Mouse (Mus musculus): ENCODE results near the gene Vmo1. TPM values are rescaled to one million over a fixed set of nuclear protein-coding genes. Genes with fewer than 3 reads are reported as not detected.

Vmo1 gene
- not detected for polyA plus RNA-seq (2015; fragmentation: Illumina TruSeq; extraction: RNeasy Lipid Tissue Mini Kit (QIAGEN cat#74804); ENCODE audit: low read depth, low replicate concordance)

GRCm38 (mm10) chr11:70514288-70514687 lies at the start of gene Vmo1:
Gene Vmo1, minus strand, starts transcription at chr11:70514616.

GRCm38 (mm10) chr11:70562287-70562994 lies 48.0 kb upstream of the Vmo1 start, which contains the start of gene Mink1:
Gene Mink1, plus strand, starts transcription at chr11:70562881.

GRCm38 (mm10) chr11:70539877-70540587 lies 25.6 kb upstream of the Vmo1 start, which contains the start of gene Pld2:
Gene Pld2, plus strand, starts transcription at chr11:70540064.

GRCm38 (mm10) chr11:70532839-70533238 lies 18.4 kb upstream of the Vmo1 start, which contains the start of gene Gm40193:
Gene Gm40193, minus strand, starts transcription at chr11:70532939.

GRCm38 (mm10) chr11:70525184-70525678 lies 10.8 kb upstream of the Vmo1 start, which contains the start of gene Psmb6:
Gene Psmb6, plus strand, starts transcription at chr11:70525367.

GRCm38 (mm10) chr11:70518923-70519322 lies 4.5 kb upstream of the Vmo1 start, which contains the start of gene Gltpd2:
Gene Gltpd2, plus strand, starts transcription at chr11:70519196.

GRCm38 (mm10) chr11:70504970-70505369 lies 9.4 kb downstream of the Vmo1 start, which contains the start of gene Tm4sf5:
Gene Tm4sf5, plus strand, starts transcription at chr11:70505244.

Other genes starting within 250 kb of the Vmo1 start
- gene Alox12e, start 192.0 kb downstream of the Vmo1 start, polyA plus RNA-seq (2015; fragmentation: Illumina TruSeq; extraction: RNeasy Lipid Tissue Mini Kit (QIAGEN cat#74804); ENCODE audit: low read depth, low replicate concordance) = not detected
- gene Alox15, start 162.6 kb downstream of the Vmo1 start, polyA plus RNA-seq (2015; fragmentation: Illumina TruSeq; extraction: RNeasy Lipid Tissue Mini Kit (QIAGEN cat#74804); ENCODE audit: low read depth, low replicate concordance) = not detected
- 20.3 TPM for gene Pelp1, start 104.6 kb downstream of the Vmo1 start, polyA plus RNA-seq (2015; fragmentation: Illumina TruSeq; extraction: RNeasy Lipid Tissue Mini Kit (QIAGEN cat#74804); ENCODE audit: low read depth, low replicate concordance)
- 79.9 TPM for gene Arrb2, start 82.0 kb downstream of the Vmo1 start, polyA plus RNA-seq (2015; fragmentation: Illumina TruSeq; extraction: RNeasy Lipid Tissue Mini Kit (QIAGEN cat#74804); ENCODE audit: low read depth, low replicate concordance)
- 24.0 TPM for gene Med11, start 62.7 kb downstream of the Vmo1 start, polyA plus RNA-seq (2015; fragmentation: Illumina TruSeq; extraction: RNeasy Lipid Tissue Mini Kit (QIAGEN cat#74804); ENCODE audit: low read depth, low replicate concordance)
- gene Zmynd15, start 55.2 kb downstream of the Vmo1 start, polyA plus RNA-seq (2015; fragmentation: Illumina TruSeq; extraction: RNeasy Lipid Tissue Mini Kit (QIAGEN cat#74804); ENCODE audit: low read depth, low replicate concordance) = 0.36 TPM
- 2.5 TPM for gene Cxcl16, start 54.6 kb downstream of the Vmo1 start, polyA plus RNA-seq (2015; fragmentation: Illumina TruSeq; extraction: RNeasy Lipid Tissue Mini Kit (QIAGEN cat#74804); ENCODE audit: low read depth, low replicate concordance)
- gene Tm4sf5, start 9.4 kb downstream of the Vmo1 start, polyA plus RNA-seq (2015; fragmentation: Illumina TruSeq; extraction: RNeasy Lipid Tissue Mini Kit (QIAGEN cat#74804); ENCODE audit: low read depth, low replicate concordance) = 1.5 TPM
- gene Gltpd2, start 4.6 kb upstream of the Vmo1 start, polyA plus RNA-seq (2015; fragmentation: Illumina TruSeq; extraction: RNeasy Lipid Tissue Mini Kit (QIAGEN cat#74804); ENCODE audit: low read depth, low replicate concordance) = not detected
- 328 TPM for gene Psmb6, start 10.8 kb upstream of the Vmo1 start, polyA plus RNA-seq (2015; fragmentation: Illumina TruSeq; extraction: RNeasy Lipid Tissue Mini Kit (QIAGEN cat#74804); ENCODE audit: low read depth, low replicate concordance)
- gene Gm40193, start 18.3 kb upstream of the Vmo1 start, polyA plus RNA-seq (2015; fragmentation: Illumina TruSeq; extraction: RNeasy Lipid Tissue Mini Kit (QIAGEN cat#74804); ENCODE audit: low read depth, low replicate concordance) = not detected
- gene Pld2, start 25.4 kb upstream of the Vmo1 start, polyA plus RNA-seq (2015; fragmentation: Illumina TruSeq; extraction: RNeasy Lipid Tissue Mini Kit (QIAGEN cat#74804); ENCODE audit: low read depth, low replicate concordance) = 15.0 TPM
- gene Mink1, start 48.3 kb upstream of the Vmo1 start, polyA plus RNA-seq (2015; fragmentation: Illumina TruSeq; extraction: RNeasy Lipid Tissue Mini Kit (QIAGEN cat#74804); ENCODE audit: low read depth, low replicate concordance) = 199 TPM
- gene 4930544D05Rik, start 101.2 kb upstream of the Vmo1 start, polyA plus RNA-seq (2015; fragmentation: Illumina TruSeq; extraction: RNeasy Lipid Tissue Mini Kit (QIAGEN cat#74804); ENCODE audit: low read depth, low replicate concordance) = not detected
- gene Chrne, start 104.6 kb upstream of the Vmo1 start, polyA plus RNA-seq (2015; fragmentation: Illumina TruSeq; extraction: RNeasy Lipid Tissue Mini Kit (QIAGEN cat#74804); ENCODE audit: low read depth, low replicate concordance) = not detected
- gene Gp1ba, start 124.5 kb upstream of the Vmo1 start, polyA plus RNA-seq (2015; fragmentation: Illumina TruSeq; extraction: RNeasy Lipid Tissue Mini Kit (QIAGEN cat#74804); ENCODE audit: low read depth, low replicate concordance) = not detected
- gene Rnf167, start 132.6 kb upstream of the Vmo1 start, polyA plus RNA-seq (2015; fragmentation: Illumina TruSeq; extraction: RNeasy Lipid Tissue Mini Kit (QIAGEN cat#74804); ENCODE audit: low read depth, low replicate concordance) = 88.6 TPM
- 157 TPM for gene Slc25a11, start 132.9 kb upstream of the Vmo1 start, polyA plus RNA-seq (2015; fragmentation: Illumina TruSeq; extraction: RNeasy Lipid Tissue Mini Kit (QIAGEN cat#74804); ENCODE audit: low read depth, low replicate concordance)
- 242 TPM for gene Pfn1, start 140.0 kb upstream of the Vmo1 start, polyA plus RNA-seq (2015; fragmentation: Illumina TruSeq; extraction: RNeasy Lipid Tissue Mini Kit (QIAGEN cat#74804); ENCODE audit: low read depth, low replicate concordance)
- gene Eno3, start 142.6 kb upstream of the Vmo1 start, polyA plus RNA-seq (2015; fragmentation: Illumina TruSeq; extraction: RNeasy Lipid Tissue Mini Kit (QIAGEN cat#74804); ENCODE audit: low read depth, low replicate concordance) = 11.5 TPM
- 82.8 TPM for gene Spag7, start 154.8 kb upstream of the Vmo1 start, polyA plus RNA-seq (2015; fragmentation: Illumina TruSeq; extraction: RNeasy Lipid Tissue Mini Kit (QIAGEN cat#74804); ENCODE audit: low read depth, low replicate concordance)
- gene Camta2, start 173.5 kb upstream of the Vmo1 start, polyA plus RNA-seq (2015; fragmentation: Illumina TruSeq; extraction: RNeasy Lipid Tissue Mini Kit (QIAGEN cat#74804); ENCODE audit: low read depth, low replicate concordance) = 127 TPM
- gene Inca1, start 185.5 kb upstream of the Vmo1 start, polyA plus RNA-seq (2015; fragmentation: Illumina TruSeq; extraction: RNeasy Lipid Tissue Mini Kit (QIAGEN cat#74804); ENCODE audit: low read depth, low replicate concordance) = 2.6 TPM
- 51.5 TPM for gene Kif1c, start 185.9 kb upstream of the Vmo1 start, polyA plus RNA-seq (2015; fragmentation: Illumina TruSeq; extraction: RNeasy Lipid Tissue Mini Kit (QIAGEN cat#74804); ENCODE audit: low read depth, low replicate concordance)
- 16.0 TPM for gene Zfp3, start 249.6 kb upstream of the Vmo1 start, polyA plus RNA-seq (2015; fragmentation: Illumina TruSeq; extraction: RNeasy Lipid Tissue Mini Kit (QIAGEN cat#74804); ENCODE audit: low read depth, low replicate concordance)

Measured in brain, adult 10 weeks (tissue).